Mouse (Mus musculus) fat pad, adult 2 months (tissue): ENCODE results near the gene 2510009E07Rik.
A peak's percentile ranks its signal among the peaks of the same experiment; 100 is the strongest.

Experiments
- DNase-seq: peaks from one replicate; pipeline ENCODE4 v3.0.0-alpha.2; 2011; ENCODE audit warnings: low read depth, low spot score; ENCODE audit errors: extremely low read depth

2510009E07Rik gene

GRCm38 (mm10) chr16:21636156-21636853 lies 58.2 kb downstream of the 2510009E07Rik start:
- no peak for DNase-seq

- DNase-seq = no peak
Observed at GRCm38 (mm10) chr16:21634460-21634859, 60.0 kb downstream of the 2510009E07Rik start.

- DNase-seq = no peak
Observed at GRCm38 (mm10) chr16:21631815-21632222, 62.6 kb downstream of the 2510009E07Rik start.

GRCm38 (mm10) chr16:21630614-21631013 lies 63.9 kb downstream of the 2510009E07Rik start:
- no peak for DNase-seq

GRCm38 (mm10) chr16:21628061-21628591 lies 66.3 kb downstream of the 2510009E07Rik start:
- DNase-seq = no peak

GRCm38 (mm10) chr16:21627248-21627647 lies 67.2 kb downstream of the 2510009E07Rik start:
- peak; percentile 37 for DNase-seq

GRCm38 (mm10) chr16:21625784-21626634 lies 68.5 kb downstream of the 2510009E07Rik start:
- no peak for DNase-seq

GRCm38 (mm10) chr16:21620630-21621029 lies 73.8 kb downstream of the 2510009E07Rik start:
- DNase-seq = no peak

GRCm38 (mm10) chr16:21615802-21616201 lies 78.7 kb downstream of the 2510009E07Rik start:
- DNase-seq = no peak

GRCm38 (mm10) chr16:21610473-21610872 lies 84.0 kb downstream of the 2510009E07Rik start:
- DNase-seq = no peak

GRCm38 (mm10) chr16:21608176-21608865 lies 86.1 kb downstream of the 2510009E07Rik start:
- DNase-seq = no peak

- DNase-seq = no peak
Observed at GRCm38 (mm10) chr16:21607651-21608040, 86.8 kb downstream of the 2510009E07Rik start.

- no peak for DNase-seq
Observed at GRCm38 (mm10) chr16:21607021-21607650, 87.3 kb downstream of the 2510009E07Rik start.

- DNase-seq = no peak
Observed at GRCm38 (mm10) chr16:21606249-21607020, 88.0 kb downstream of the 2510009E07Rik start.

GRCm38 (mm10) chr16:21604354-21604753 lies 90.1 kb downstream of the 2510009E07Rik start:
- DNase-seq = no peak
